Mouse (Mus musculus) brown adipose tissue, adult 24 weeks (tissue): Measurements from ENCODE around the gene Apoe. TPM values are rescaled to one million over a fixed set of nuclear protein-coding genes. Genes with fewer than 3 reads are reported as not detected.

Experiments used
- H3K27ac ChIP-seq: fragments of 200-500 bp; replicated peaks from 2 replicates; pipeline ENCODE4 v1.5.1; 2012; ENCODE audit warnings: low read depth, mild to moderate bottlenecking, low read length
- H3K4me1 ChIP-seq: fragments of 200-500 bp; 2 replicates; pipeline ENCODE4 v1.6.1; 2012; ENCODE audit warnings: low read length, mixed read lengths; ENCODE audit not compliant: control insufficient read depth, insufficient read depth, insufficient read length
- H3K4me3 ChIP-seq: fragments of 200-500 bp; 2 replicates; pipeline ENCODE4 v1.5.1; 2012; ENCODE audit warnings: low read depth, mild to moderate bottlenecking, low read length, moderate library complexity; ENCODE audit not compliant: insufficient read depth
- polyA plus RNA-seq: library from polyadenylated mRNA; stranded (reverse); fragments of >200 nt; gene quantifications from 2 replicates; pipeline ENCODE4 v1.2.4, GENCODE M21; 2012; ENCODE audit not compliant: missing spikeins, insufficient read depth, insufficient read length

Gene Apoe
- polyA plus RNA-seq, 1 experiment, result 777 TPM

DNA sequence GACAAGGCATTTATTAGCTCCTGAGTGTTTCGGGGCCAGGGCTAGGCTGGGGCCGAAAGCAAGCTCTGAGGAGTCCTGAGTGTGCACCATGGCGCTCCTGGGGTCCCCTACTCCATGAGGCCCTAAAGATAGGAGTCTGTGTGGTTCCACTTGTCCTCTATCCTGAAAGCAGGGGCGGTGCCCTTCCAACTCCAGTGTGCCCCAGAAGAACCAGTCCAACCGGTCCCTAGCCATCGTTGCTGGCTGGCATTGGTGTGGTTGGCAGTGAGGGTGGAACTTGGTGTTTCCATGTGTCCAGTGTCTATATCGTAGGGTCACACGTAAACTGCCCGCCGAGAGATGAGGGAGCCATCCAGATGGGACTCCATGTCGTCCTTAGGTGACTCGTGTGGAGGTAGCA lies 25.2 kb upstream of the Apoe start:
- Histone ChIP-seq H3K4me3 (no peak overlapping the region), H3K27ac (peak overlapping the region; percentile 36; the same call in 1 of the 2 replicates), H3K4me1 (peaks cover 17% of the 10 kb centered on the region)

DNA sequence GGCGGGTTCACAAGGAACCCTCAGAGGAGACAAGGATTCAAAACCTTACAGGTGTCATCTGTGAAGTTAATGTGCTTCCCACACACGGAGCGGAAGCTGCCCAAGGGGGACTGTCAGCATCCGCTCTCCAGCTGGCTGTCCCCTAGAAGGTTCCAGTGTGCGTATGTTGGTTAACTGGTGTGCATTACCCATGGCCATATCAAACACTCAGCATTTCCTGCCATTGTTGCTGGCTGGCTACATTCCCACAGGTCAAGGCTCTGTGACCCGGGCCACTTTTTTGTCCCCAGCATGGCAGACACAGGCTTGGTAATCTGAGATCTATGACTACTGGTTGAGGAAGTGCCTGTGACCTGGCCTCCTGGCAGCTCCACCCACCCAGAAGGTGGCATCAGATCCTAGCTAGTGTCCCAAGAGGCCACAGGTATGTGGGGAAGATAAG lies 23.8 kb upstream of the Apoe start:
- H3K4me3 ChIP-seq, result no peak overlapping the region
- H3K4me1 ChIP-seq, result peaks cover 11% of the 10 kb centered on the region; the same call in 1 of the 2 replicates
- H3K27ac ChIP-seq, result peak overlapping the region; percentile 85

DNA sequence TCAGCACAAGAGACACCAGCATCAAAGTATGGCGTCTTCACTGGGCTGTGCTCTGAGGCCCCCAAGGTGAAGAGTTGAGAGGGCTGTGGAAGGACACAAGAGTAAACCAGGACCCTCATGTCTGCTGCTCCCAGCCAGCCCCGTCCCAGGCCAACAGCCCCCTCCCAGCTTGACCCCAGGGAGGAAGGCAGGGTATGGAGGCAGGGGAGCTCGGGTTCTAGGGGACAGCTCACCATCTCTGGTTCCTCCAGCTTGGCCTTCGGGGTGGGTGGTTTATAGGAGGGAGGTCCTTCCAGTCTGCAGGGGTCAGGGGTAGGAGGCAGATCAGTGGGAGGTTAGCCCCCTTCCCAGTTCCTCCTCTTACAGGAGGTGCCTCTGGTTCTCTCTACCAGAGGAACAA lies 20.2 kb upstream of the Apoe start:
- H3K4me3 ChIP-seq, result no peak overlapping the region
- H3K27ac ChIP-seq, result no peak overlapping the region
- H3K4me1 ChIP-seq, result peaks cover 11% of the 10 kb centered on the region; the same call in 1 of the 2 replicates

DNA sequence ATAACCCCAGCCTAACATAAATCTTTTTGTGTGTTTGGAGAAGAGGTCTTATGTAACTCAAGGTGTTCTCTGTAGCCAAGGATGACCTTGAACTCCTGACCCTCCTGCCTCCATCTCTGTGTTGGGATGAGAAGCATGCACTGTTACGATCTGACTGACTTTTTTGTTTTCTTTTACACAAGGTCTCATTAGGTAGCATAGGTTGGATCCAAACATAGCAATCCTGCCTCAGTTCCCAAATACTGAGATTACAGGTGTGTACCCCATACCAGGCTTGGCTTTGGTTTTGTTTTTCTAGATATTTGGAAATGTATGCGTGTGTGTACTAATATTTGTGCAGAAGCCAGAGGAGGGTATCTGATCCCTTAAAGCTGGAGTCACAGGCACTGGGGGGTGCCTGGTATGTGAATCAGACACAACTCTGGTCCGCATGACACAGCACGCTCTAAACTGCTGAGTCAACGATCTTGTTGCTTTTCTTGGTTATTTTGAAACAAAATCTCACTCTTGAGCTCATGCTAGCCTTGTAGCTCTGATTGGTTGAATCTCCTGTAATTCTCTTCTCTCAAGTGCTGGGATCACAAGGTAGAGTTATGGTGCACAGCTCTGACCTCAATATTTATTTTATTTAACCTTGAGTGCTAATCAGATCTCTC lies 19.4 kb upstream of the Apoe start:
- Histone ChIP-seq H3K4me1 (peaks cover 11% of the 10 kb centered on the region; the same call in 1 of the 2 replicates), H3K4me3 (no peak overlapping the region), H3K27ac (no peak overlapping the region)

DNA sequence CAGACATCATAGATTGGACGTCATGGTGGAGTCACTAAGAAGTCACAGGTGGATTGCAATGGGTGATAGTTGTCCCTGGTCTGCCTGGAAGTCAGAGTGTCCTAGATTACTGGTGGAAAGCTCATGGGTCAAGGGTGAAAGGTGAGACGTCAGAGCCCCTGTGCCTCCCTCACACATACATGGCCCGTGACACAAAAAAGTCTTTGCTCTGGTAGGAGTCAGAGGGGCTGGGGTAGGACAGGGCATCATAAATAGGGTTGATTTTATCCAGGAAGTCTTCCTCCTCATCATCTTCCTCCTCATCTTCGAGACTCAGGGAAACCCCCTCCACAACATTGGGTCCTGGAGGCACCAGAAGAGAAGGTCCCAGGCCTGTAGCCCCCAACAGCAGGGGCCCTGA lies 18.4 kb upstream of the Apoe start:
- Histone ChIP-seq H3K4me3 (no peak overlapping the region), H3K4me1 (peaks cover 8% of the 10 kb centered on the region; the same call in 1 of the 2 replicates), H3K27ac (no peak overlapping the region)

DNA sequence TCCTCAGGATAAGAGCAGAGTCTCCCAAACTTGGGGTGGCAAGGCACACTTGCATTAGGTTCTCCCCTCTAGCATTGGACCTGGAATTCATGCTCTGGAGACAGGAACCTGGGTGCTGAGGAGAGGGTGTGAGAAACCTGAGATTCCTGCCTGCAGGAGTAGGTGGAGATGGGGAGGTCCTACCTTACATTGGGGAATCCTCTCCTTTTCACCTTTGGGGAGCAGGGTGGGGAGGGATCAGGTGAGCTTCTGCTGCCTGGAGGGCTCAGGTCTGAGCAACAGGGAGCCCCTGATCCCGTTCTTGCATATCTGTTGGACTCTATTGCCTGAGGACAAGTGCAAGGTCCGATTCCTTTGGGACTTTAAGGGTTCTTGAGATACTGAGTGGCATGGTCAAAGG lies 17.8 kb upstream of the Apoe start:
- Histone ChIP-seq H3K27ac (no peak overlapping the region), H3K4me1 (peaks cover 3% of the 10 kb centered on the region; the same call in 1 of the 2 replicates), H3K4me3 (no peak overlapping the region)

DNA sequence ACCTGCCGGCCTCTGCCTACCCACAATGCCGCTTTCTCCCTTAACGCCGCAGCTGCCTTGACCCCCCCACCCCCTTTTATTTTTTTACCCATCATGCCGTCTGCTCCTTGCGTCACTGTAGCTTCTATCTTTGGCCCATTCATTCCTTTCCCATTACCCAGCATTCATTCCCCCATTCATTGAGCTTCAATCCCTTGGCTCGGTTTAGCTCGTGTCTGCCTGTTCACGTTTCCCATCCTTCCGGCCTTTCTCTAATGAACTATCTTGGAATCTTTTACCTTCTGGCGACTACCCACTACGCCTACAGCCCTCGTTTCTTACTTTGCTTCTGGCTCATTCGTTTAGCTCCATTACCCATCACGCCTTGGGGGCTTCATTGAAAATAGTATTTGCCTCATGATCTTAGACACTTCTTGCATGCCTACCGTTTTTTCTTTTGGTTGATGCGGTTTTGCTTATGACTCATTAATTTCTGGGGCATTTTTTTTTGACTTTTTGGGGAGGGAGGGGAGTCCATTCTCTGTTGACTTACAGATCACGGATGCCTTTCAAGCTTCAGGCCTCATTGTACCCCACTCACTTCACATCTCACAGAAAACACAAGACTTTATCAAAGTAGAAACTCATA lies 17.2 kb upstream of the Apoe start:
- Histone ChIP-seq H3K27ac (peak overlapping the region; percentile 80), H3K4me3 (peak overlapping the region; percentile 57), H3K4me1 (no peaks in the 10 kb centered on the region)

DNA sequence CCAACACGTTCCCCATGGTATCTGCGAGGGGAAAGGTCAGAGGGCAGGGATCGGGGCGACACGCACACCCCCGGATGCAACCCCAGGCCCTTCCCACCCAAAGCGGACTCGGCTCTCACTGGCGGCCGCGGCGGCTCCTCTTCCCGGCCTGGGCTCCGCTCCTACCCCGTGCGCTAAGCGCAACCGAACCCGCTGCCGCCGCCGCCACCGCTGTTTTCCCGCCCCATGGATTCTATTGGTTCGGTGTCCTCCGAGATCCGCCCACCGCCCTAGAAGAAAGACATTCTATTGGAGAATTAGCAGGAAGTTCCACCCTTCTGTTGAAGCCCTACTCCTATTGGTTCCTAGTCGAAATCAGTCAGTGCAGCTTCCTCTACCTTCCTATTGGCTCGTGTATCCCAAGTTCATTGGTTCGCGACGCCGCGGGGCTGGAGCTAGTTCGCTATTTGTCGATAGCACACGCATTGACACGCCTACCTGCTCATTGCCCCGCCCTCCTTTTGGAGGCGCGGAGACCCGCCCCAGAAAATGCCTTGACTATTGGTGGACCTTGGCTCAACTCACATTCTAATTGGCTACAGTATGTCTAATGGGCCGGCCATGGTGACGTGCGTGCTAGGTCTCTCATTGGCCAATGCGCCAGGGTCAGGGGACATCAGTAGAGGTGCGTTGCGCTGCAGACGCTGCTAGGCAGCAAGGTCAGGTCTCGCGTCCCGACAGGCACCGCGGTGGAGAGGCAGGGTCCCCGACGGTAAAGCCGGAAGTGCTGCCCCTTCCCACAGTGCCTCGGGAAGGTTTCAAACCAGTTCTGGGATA lies 16.5 kb upstream of the Apoe start, which contains the start of gene Tomm40:
Tomm40 (minus strand) TSS at position 200 of the 816 bp plus-strand sequence.
- peak within 1 kb of the TSS; percentile 80 for H3K27ac ChIP-seq
- H3K4me1 ChIP-seq, result no peaks in the 10 kb centered on the region
- H3K4me3 ChIP-seq, result peak within 1 kb of the TSS; percentile 78

DNA sequence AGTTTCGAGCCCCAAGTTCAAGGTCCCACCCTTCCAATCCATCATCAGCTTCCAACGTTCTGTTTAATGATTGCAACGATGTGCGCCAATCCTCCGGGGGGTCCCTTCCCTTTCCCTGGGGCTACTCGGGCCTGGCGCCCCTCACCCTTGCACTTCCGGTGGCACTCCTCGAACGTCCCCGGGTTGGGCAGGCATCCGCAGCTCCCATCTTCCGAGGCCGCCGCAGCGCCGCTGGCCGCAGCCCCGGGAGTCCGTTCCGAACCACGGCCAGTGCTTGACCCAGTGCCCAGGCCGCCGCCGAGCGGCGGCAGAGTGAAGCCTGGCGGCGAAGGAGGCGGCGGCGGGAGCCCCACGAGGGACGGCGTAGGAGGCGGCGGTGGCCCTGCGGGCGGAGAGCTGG lies 15.8 kb upstream of the Apoe start:
- Histone ChIP-seq H3K27ac (peak overlapping the region; percentile 71), H3K4me3 (peak overlapping the region; percentile 78), H3K4me1 (no peaks in the 10 kb centered on the region)

DNA sequence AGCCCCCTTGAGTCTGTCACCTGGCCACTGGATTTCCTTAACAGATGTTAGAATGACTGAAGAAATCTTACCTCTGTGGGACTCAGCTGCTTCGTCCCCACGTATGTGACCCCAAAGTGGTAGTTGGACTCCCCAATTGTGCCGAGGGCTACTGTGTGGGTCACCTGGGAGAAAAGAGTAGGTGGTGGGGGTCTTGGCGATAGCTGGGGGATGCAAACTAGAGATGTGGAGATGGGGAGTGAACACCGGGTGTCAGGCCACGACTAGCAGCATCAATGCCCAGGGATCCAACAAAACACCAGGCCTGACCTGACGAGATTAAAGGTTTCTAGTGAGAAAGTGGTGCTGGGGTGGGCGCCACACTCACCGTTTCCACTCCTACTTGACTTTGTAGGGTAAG lies 14.6 kb upstream of the Apoe start:
- peak overlapping the region; percentile 78; the same call in 1 of the 2 replicates for H3K4me3 ChIP-seq
- H3K4me1 ChIP-seq, result no peaks in the 10 kb centered on the region

DNA sequence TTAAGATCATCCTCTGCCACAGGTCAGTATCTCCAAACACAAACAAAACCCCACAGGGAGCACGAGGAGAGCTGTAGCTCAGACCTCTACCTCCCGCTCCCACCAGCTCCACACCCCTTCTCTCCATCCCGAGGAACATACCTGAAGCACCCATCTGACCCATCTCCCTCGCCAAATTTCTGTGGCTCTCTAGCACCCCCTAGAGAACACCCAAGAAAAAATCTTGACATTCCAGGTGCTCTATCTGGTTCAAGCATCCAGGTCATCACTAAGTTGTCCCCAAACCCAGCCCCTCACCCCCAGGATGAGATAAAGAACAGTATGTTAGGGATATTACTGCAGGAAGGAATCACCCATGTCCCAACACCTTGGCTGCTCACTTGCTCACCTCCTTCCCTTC lies 14.2 kb upstream of the Apoe start:
- no peaks in the 10 kb centered on the region for H3K4me1 ChIP-seq
- H3K27ac ChIP-seq, result no peak overlapping the region
- no peak overlapping the region for H3K4me3 ChIP-seq

More for the DNA sequence above, 14.6 kb upstream of the Apoe start:
- no peak overlapping the region for H3K27ac ChIP-seq

DNA sequence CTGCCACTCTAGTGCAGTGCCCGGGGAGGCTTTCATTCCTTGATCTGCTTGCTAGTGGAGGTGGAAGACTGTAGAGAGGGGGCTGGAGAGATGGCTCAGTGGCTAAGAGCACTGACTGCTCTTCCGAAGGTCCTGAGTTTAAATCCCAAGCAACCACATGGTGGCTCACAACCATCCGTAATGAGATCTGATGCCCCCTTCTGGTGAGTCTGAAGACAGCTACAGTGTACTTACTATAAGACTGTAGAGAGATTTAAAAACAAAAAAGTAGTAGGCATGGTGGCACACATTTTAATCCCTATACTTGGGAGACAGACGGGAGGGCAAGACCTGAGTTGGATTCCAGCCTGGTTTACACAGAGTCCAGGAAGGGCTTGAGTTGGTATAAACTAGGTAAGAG lies 13.4 kb upstream of the Apoe start:
- no peak overlapping the region for H3K27ac ChIP-seq
- no peak overlapping the region for H3K4me3 ChIP-seq
- no peaks in the 10 kb centered on the region for H3K4me1 ChIP-seq

DNA sequence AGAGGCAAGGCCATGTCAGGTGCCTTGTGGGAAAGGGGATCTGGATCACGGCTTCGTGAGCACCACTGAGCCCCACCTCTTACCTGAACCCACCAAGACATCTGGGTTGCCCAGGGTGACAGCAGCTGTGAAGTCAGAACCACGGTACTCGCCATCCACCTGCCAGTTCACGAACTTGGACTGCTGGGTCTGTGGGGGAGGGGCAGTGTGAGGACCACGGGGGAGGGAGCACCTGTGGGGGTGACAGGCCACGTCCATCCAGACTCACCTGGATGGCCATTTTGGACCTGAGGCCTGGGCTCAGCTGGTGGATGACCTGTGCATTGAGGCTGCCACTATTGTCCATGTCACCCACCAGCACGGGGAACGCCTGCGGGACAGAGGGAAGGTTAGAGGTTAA lies 11.7 kb upstream of the Apoe start:
- no peak overlapping the region for H3K27ac ChIP-seq
- no peaks in the 10 kb centered on the region for H3K4me1 ChIP-seq
- no peak overlapping the region for H3K4me3 ChIP-seq

DNA sequence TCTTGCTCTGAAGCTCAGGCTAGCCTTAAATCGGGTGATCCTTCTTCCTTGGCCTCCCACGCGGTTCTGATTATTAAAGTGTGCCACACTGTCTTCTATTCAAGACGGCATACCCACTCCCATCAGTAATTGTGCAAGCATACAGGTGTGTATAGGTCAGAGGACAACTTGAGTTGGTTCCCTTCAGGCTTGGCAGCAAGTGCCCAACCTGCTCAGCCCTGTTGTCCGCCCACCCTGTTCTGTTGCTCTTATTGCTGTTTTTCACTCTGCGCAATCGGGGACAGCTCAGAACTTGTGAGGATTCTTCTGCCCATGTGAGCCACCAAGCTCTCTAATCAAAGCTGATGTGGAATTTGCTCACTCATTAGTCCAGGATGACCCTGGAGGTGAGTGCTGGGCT lies 6.3 kb upstream of the Apoe start:
- Histone ChIP-seq H3K4me3 (no peak overlapping the region), H3K4me1 (peaks cover 14% of the 10 kb centered on the region), H3K27ac (no peak overlapping the region)

DNA sequence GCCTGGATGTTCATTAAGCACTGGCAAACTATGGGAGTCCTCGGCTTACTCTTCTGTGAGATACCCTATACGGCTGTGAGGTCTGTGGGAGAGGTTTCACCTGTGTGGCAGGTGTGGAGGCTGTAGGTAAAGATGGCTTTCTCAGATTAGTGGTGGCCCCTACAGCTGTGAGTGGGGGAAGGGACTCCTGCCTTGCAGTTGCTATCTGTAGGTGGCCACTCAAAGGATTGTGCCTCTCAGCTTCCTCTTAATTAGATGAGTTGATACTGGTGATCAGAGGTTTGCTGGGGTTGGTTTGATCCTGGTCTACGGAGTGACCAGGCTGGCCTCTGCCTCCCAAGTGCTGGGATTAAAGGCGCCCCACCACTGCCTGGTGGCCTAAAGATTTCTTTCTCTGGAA lies 5.5 kb upstream of the Apoe start:
- peaks cover 22% of the 10 kb centered on the region for H3K4me1 ChIP-seq
- no peak overlapping the region for H3K4me3 ChIP-seq
- no peak overlapping the region for H3K27ac ChIP-seq
